Mouse (Mus musculus): ENCODE results near the gene Sh3bp1.
A peak's percentile ranks its signal among the peaks of the same experiment; 100 is the strongest.

The Sh3bp1 gene

GRCm38 (mm10) chr15:78899740-78900584 is at the start of gene Sh3bp1:
TSS of gene Sh3bp1 (plus strand) at chr15:78899768.
- peak; percentile 75 for DNase-seq (ENCODE audit: low spot score)

GRCm38 (mm10) chr15:78850059-78850824 is 49.3 kb upstream of the Sh3bp1 start:
- DNase-seq (ENCODE audit: low spot score): no peak

- no peak for DNase-seq (ENCODE audit: low spot score)
Measured at GRCm38 (mm10) chr15:78850944-78851343, 48.6 kb upstream of the Sh3bp1 start.

- DNase-seq (ENCODE audit: low spot score): peak; percentile 95
Measured at GRCm38 (mm10) chr15:78851505-78852153, 47.9 kb upstream of the Sh3bp1 start.

GRCm38 (mm10) chr15:78855303-78855965 is 44.1 kb upstream of the Sh3bp1 start, which contains the start of gene Lgals2:
TSS of gene Lgals2 (minus strand) at chr15:78855529.
- no peak for DNase-seq (ENCODE audit: low spot score)

GRCm38 (mm10) chr15:78857009-78857408 is 42.6 kb upstream of the Sh3bp1 start:
- peak; percentile 49 for DNase-seq (ENCODE audit: low spot score)

- DNase-seq (ENCODE audit: low spot score): no peak
Measured at GRCm38 (mm10) chr15:78859311-78859710, 40.3 kb upstream of the Sh3bp1 start.

- no peak for DNase-seq (ENCODE audit: low spot score)
Measured at GRCm38 (mm10) chr15:78859714-78860113, 39.9 kb upstream of the Sh3bp1 start.

GRCm38 (mm10) chr15:78862280-78862679 is 37.3 kb upstream of the Sh3bp1 start:
- no peak for DNase-seq (ENCODE audit: low spot score)

- DNase-seq (ENCODE audit: low spot score): peak; percentile 48
Measured at GRCm38 (mm10) chr15:78863154-78863553, 36.4 kb upstream of the Sh3bp1 start.

GRCm38 (mm10) chr15:78863852-78864253 is 35.7 kb upstream of the Sh3bp1 start:
- no peak for DNase-seq (ENCODE audit: low spot score)

GRCm38 (mm10) chr15:78868398-78868797 is 31.2 kb upstream of the Sh3bp1 start:
- DNase-seq (ENCODE audit: low spot score): peak; percentile 44

- DNase-seq (ENCODE audit: low spot score): peak; percentile 74
Measured at GRCm38 (mm10) chr15:78868826-78869233, 30.7 kb upstream of the Sh3bp1 start.

GRCm38 (mm10) chr15:78869775-78870174 is 29.8 kb upstream of the Sh3bp1 start:
- peak; percentile 81 for DNase-seq (ENCODE audit: low spot score)

GRCm38 (mm10) chr15:78872021-78872608 is 27.5 kb upstream of the Sh3bp1 start:
- peak; percentile 39 for DNase-seq (ENCODE audit: low spot score)

GRCm38 (mm10) chr15:78873803-78874435 is 25.6 kb upstream of the Sh3bp1 start:
- no peak for DNase-seq (ENCODE audit: low spot score)

GRCm38 (mm10) chr15:78874989-78875388 is 24.6 kb upstream of the Sh3bp1 start:
- no peak for DNase-seq (ENCODE audit: low spot score)

- DNase-seq (ENCODE audit: low spot score): no peak
Measured at GRCm38 (mm10) chr15:78875537-78875936, 24.0 kb upstream of the Sh3bp1 start.

GRCm38 (mm10) chr15:78876258-78876696 is 23.3 kb upstream of the Sh3bp1 start:
- DNase-seq (ENCODE audit: low spot score): peak; percentile 91

- DNase-seq (ENCODE audit: low spot score): peak; percentile 99
Measured at GRCm38 (mm10) chr15:78876991-78877809, 22.4 kb upstream of the Sh3bp1 start, which contains the start of gene Gga1. TSS of gene Gga1 (plus strand) at chr15:78877190.
